Mouse (Mus musculus) hindbrain, postnatal 0 days (tissue): Measurements from ENCODE around the gene Commd8. TPM values are rescaled to one million over a fixed set of nuclear protein-coding genes. Genes with fewer than 3 reads are reported as not detected.

Source experiments
- ATAC-seq: fragments of 200-750 bp; cut with Nextera tagmentation; 2 replicates; pipeline ENCODE4 v1.8.0; 2017; ENCODE audit warnings: mild to moderate bottlenecking, moderate TSS enrichment, moderate library complexity
- DNase-seq: peaks from one replicate; pipeline ENCODE4 v3.0.0-alpha.2; 2015; ENCODE audit warnings: low spot score
- H3K27ac ChIP-seq: fragments of 300-500 bp; sonication (generic); 2 replicates; pipeline ENCODE4 v1.5.1; 2014; ENCODE audit warnings: mild to moderate bottlenecking
- H3K27me3 ChIP-seq: fragments of 300-500 bp; sonication (generic); 2 replicates; pipeline ENCODE4 v1.6.1; 2014; ENCODE audit warnings: low read length, mixed read lengths; ENCODE audit not compliant: insufficient read depth
- H3K36me3 ChIP-seq: fragments of 300-500 bp; sonication (generic); 2 replicates; pipeline ENCODE4 v1.6.1; 2014; ENCODE audit warnings: low read length, mixed read lengths; ENCODE audit not compliant: insufficient read depth
- H3K4me1 ChIP-seq: fragments of 300-500 bp; sonication (generic); 2 replicates; pipeline ENCODE4 v1.6.1; 2014; ENCODE audit warnings: antibody characterized with exemption, low read length, mixed read lengths; ENCODE audit not compliant: insufficient read depth
- H3K4me2 ChIP-seq: fragments of 300-500 bp; sonication (generic); 2 replicates; pipeline ENCODE4 v1.6.1; 2014; ENCODE audit warnings: low read depth, mild to moderate bottlenecking, low read length, moderate library complexity, mixed read lengths
- H3K4me3 ChIP-seq: fragments of 300-500 bp; sonication (generic); 2 replicates; pipeline ENCODE4 v1.5.1; 2014; ENCODE audit warnings: low read length
- H3K9ac ChIP-seq: fragments of 300-500 bp; sonication (generic); replicated peaks from 2 replicates; pipeline ENCODE4 v1.6.1; 2014; ENCODE audit warnings: mild to moderate bottlenecking, low read length, moderate library complexity, mixed read lengths
- H3K9me3 ChIP-seq: fragments of 300-500 bp; sonication (generic); 2 replicates; pipeline ENCODE4 v1.6.1; 2016; ENCODE audit warnings: low read length, mixed read lengths
- CTCF ChIP-seq: IDR thresholded peaks from 2 replicates; pipeline ENCODE4 v1.5.1; 2016; ENCODE audit warnings: antibody characterized with exemption, control low read depth, low read depth
- WGBS: fragments of 180-500 bp; shearing (Covaris S2); extraction: QIAGEN DNeasy Blood & Tissue Kit; methylation state at CpG from one replicate; pipeline ENCODE4 v1.1.7; 2014; 5-methylcytosine and 5-hydroxymethylcytosine counted together
- polyA plus RNA-seq: library from polyadenylated mRNA; unstranded; fragments of >200 nt; fragmentation: Nextera tagmentation; extraction: Ambion mirVana; gene quantifications from 2 replicates; pipeline ENCODE4 v1.2.1, GENCODE M21; 2015
- total RNA-seq: library from RNA; depleted of rRNA; stranded (reverse); fragments of >200 nt; gene quantifications from 2 replicates; pipeline ENCODE4 v1.2.3, GENCODE M21; 2014

The Commd8 gene
- total and polyA plus RNA-seq, 2 experiments from 2014 or later: 22.8 to 149 TPM

- Histone ChIP-seq H3K27me3 (no peaks in the 10 kb centered on the region), H3K27ac (no peak overlapping the region), H3K9me3 (no peaks in the 10 kb centered on the region), H3K4me1 (no peaks in the 10 kb centered on the region), H3K9ac (no peak overlapping the region), H3K4me3 (no peak overlapping the region), H3K4me2 (no peak overlapping the region), H3K36me3 (no peaks in the 10 kb centered on the region)
- TF ChIP-seq CTCF: no peak
- WGBS: 87% methylated on average over 13 of the region's 13 CpGs
- DNase-seq (no peak), ATAC-seq (no peak)
These were observed 16.6 kb upstream of the Commd8 start for GRCm38 (mm10) chr5:72184437-72185100.

- TF ChIP-seq CTCF: no peak
These were observed 15.9 kb upstream of the Commd8 start for GRCm38 (mm10) chr5:72183929-72184328.

GRCm38 (mm10) chr5:72182804-72183203 lies 14.8 kb upstream of the Commd8 start:
- no peaks in the 10 kb centered on the region for H3K4me1 ChIP-seq
- TF ChIP-seq CTCF: no peak
- no peak overlapping the region for H3K27ac ChIP-seq
- no peak for ATAC-seq
- no peak for DNase-seq
- no peak overlapping the region for H3K4me3 ChIP-seq
- no peak overlapping the region for H3K9ac ChIP-seq
- WGBS: 91% methylated on average over 4 of the region's 4 CpGs
- H3K36me3 ChIP-seq: no peaks in the 10 kb centered on the region
- H3K9me3 ChIP-seq: no peaks in the 10 kb centered on the region
- no peak overlapping the region for H3K4me2 ChIP-seq
- H3K27me3 ChIP-seq: no peaks in the 10 kb centered on the region

More at GRCm38 (mm10) chr5:72183929-72184328, 15.9 kb upstream of the Commd8 start:
- no peaks in the 10 kb centered on the region for H3K36me3 ChIP-seq
- H3K27me3 ChIP-seq: no peaks in the 10 kb centered on the region
- H3K4me1 ChIP-seq: no peaks in the 10 kb centered on the region
- 82% methylated on average over 6 of the region's 6 CpGs for WGBS
- H3K4me2 ChIP-seq: no peak overlapping the region
- no peak for DNase-seq
- no peaks in the 10 kb centered on the region for H3K9me3 ChIP-seq
- no peak overlapping the region for H3K4me3 ChIP-seq
- H3K9ac ChIP-seq: no peak overlapping the region
- no peak for ATAC-seq
- no peak overlapping the region for H3K27ac ChIP-seq

- no peak for TF ChIP-seq CTCF
- WGBS: 41% methylated on average over 1 of the region's 1 CpGs
- no peak for ATAC-seq
- no peaks in the 10 kb centered on the region for H3K9me3 ChIP-seq
- H3K27me3 ChIP-seq: no peaks in the 10 kb centered on the region
- H3K36me3 ChIP-seq: no peaks in the 10 kb centered on the region
- no peaks in the 10 kb centered on the region for H3K4me1 ChIP-seq
- no peak overlapping the region for H3K9ac ChIP-seq
- DNase-seq: no peak
- no peak overlapping the region for H3K4me2 ChIP-seq
- H3K4me3 ChIP-seq: no peak overlapping the region
- H3K27ac ChIP-seq: no peak overlapping the region
These were observed 13.2 kb upstream of the Commd8 start for GRCm38 (mm10) chr5:72181194-72181593.

- Histone ChIP-seq H3K4me3 (no peak overlapping the region), H3K4me2 (peak overlapping the region; percentile 38), H3K9ac (no peak overlapping the region), H3K27ac (0 out of 2 replicates have a peak overlapping the region, but pooled peaks have one; percentile 20), H3K27me3 (no peaks in the 10 kb centered on the region), H3K9me3 (no peaks in the 10 kb centered on the region), H3K4me1 (no peaks in the 10 kb centered on the region), H3K36me3 (no peaks in the 10 kb centered on the region)
- DNase-seq (peak; percentile 19), ATAC-seq (peak; percentile 64)
- 15% methylated on average over 7 of the region's 7 CpGs for WGBS
- no peak for TF ChIP-seq CTCF
These were observed 7.5 kb upstream of the Commd8 start for GRCm38 (mm10) chr5:72175530-72175929.

- H3K36me3 ChIP-seq: no peaks in the 10 kb centered on the region
- H3K4me3 ChIP-seq: no peak overlapping the region
- no peak for TF ChIP-seq CTCF
- no peak for DNase-seq
- no peak overlapping the region for H3K9ac ChIP-seq
- H3K9me3 ChIP-seq: no peaks in the 10 kb centered on the region
- no peaks in the 10 kb centered on the region for H3K27me3 ChIP-seq
- H3K4me2 ChIP-seq: peak overlapping the region; percentile 38
- ATAC-seq: no peak
- H3K4me1 ChIP-seq: no peaks in the 10 kb centered on the region
- no peak overlapping the region for H3K27ac ChIP-seq
- WGBS: 72% methylated on average over 4 of the region's 4 CpGs
These were observed 7.1 kb upstream of the Commd8 start for GRCm38 (mm10) chr5:72175050-72175449.

GRCm38 (mm10) chr5:72173521-72173920 lies 5.5 kb upstream of the Commd8 start:
- H3K9me3 ChIP-seq: no peaks in the 10 kb centered on the region
- no peaks in the 10 kb centered on the region for H3K36me3 ChIP-seq
- no peak overlapping the region for H3K4me2 ChIP-seq
- H3K9ac ChIP-seq: no peak overlapping the region
- no peaks in the 10 kb centered on the region for H3K4me1 ChIP-seq
- H3K27me3 ChIP-seq: no peaks in the 10 kb centered on the region
- H3K4me3 ChIP-seq: no peak overlapping the region
- TF ChIP-seq CTCF: no peak
- H3K27ac ChIP-seq: no peak overlapping the region
- DNase-seq (no peak), ATAC-seq (no peak)
- WGBS: 79% methylated on average over 1 of the region's 1 CpGs
